Mouse (Mus musculus): ENCODE data around the gene Cdc42bpg.

Cdc42bpg gene

GRCm38 (mm10) chr19:6352107-6352505 lies 45.9 kb downstream of the Cdc42bpg start:
- no peak for DNase-seq

- no peak for DNase-seq
Observed at GRCm38 (mm10) chr19:6354030-6354429, 47.8 kb downstream of the Cdc42bpg start.

GRCm38 (mm10) chr19:6361291-6361690 lies 55.0 kb downstream of the Cdc42bpg start:
- no peak for DNase-seq

GRCm38 (mm10) chr19:6363091-6363410 lies 56.8 kb downstream of the Cdc42bpg start:
- DNase-seq, result no peak

- DNase-seq, result peak; percentile 100
Observed at GRCm38 (mm10) chr19:6363411-6364240, 57.4 kb downstream of the Cdc42bpg start, which contains the start of gene Sf1. TSS of gene Sf1 (plus strand) at chr19:6363690.

- DNase-seq, result peak; percentile 92
Observed at GRCm38 (mm10) chr19:6364317-6364725, 58.1 kb downstream of the Cdc42bpg start.

- DNase-seq, result no peak
Observed at GRCm38 (mm10) chr19:6364842-6365241, 58.6 kb downstream of the Cdc42bpg start.

- DNase-seq, result no peak
Observed at GRCm38 (mm10) chr19:6370175-6370574, 63.9 kb downstream of the Cdc42bpg start.

- DNase-seq, result no peak
Observed at GRCm38 (mm10) chr19:6372433-6372832, 66.2 kb downstream of the Cdc42bpg start.

- DNase-seq, result peak; percentile 77
Observed at GRCm38 (mm10) chr19:6373539-6374400, 67.5 kb downstream of the Cdc42bpg start.

- DNase-seq, result no peak
Observed at GRCm38 (mm10) chr19:6374571-6374970, 68.3 kb downstream of the Cdc42bpg start.

All from kidney, adult 9 months (tissue).